Mouse (Mus musculus) cortical plate, adult 2 months (tissue): ENCODE measurements around the gene Fgfr2.

Source experiments
- CTCF ChIP-seq: fragments of 200-500 bp; IDR thresholded peaks from 2 replicates; pipeline ENCODE4 v1.5.1; 2011; ENCODE audit warnings: mild to moderate bottlenecking, control low read depth, low read length; ENCODE audit not compliant: insufficient read depth; ENCODE audit errors: extremely low read depth
- POLR2A ChIP-seq: fragments of 200-500 bp; IDR thresholded peaks from 2 replicates; pipeline ENCODE4 v1.6.1; 2011; ENCODE audit warnings: mild to moderate bottlenecking, low read length, control low read depth; ENCODE audit not compliant: insufficient read depth; ENCODE audit errors: extremely low read depth

GRCm38 (mm10) chr7:130657751-130658150, 2465.4 kb downstream of the Fgfr2 start:
- no peak for TF ChIP-seq CTCF
- no peak for TF ChIP-seq POLR2A
